ENCODE assay signal across 8 mouse cellular contexts in the genomic region with DNA sequence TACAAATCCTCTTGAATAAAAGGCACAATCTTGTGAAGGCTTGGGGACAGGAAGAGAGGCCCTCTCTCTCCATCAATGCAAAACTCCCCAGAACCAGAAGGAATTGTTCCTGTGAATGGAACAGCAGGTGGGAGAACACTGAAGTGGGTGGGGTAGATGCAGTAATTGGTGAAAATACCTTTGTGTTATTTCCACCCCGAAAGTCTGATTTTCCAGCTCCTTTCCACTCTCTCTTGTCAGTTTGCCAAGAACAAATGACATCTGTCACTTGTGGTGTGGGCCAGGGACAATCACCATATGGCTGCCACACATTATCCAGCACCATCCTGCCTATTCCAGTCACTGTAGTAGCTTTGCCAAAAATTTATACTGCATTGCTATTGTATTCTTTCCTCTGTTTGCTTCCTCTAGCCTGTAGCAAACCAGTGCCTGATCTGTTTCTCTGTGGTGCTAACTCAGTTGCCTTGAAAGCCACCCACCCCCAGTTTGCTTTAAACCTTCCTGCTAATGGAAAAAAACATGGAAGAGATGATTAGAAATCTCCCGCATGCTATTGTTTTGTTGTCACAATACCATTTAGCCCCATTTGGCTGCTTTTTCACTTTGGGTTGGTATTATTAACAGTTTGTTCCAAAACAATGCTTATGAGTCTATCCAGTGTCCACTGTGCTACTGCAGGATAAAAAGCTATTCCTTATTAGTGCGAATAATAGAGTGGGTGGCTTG. TPM values are rescaled to one million over a fixed set of nuclear protein-coding genes. Genes with fewer than 3 reads are reported as not detected.
A peak's percentile ranks its signal among the peaks of the same experiment; 100 is the strongest.
DNase-seq lines count a peak whose midpoint lies in the region; ATAC-seq and TF ChIP-seq lines count a peak whose summit lies in the region.

No protein-coding gene starts in this region.

- 44% methylated on average over 3 of the region's 3 CpGs for WGBS in heart, embryonic 10.5 days
- 24% methylated on average over 3 of the region's 3 CpGs for WGBS in hindbrain, postnatal 0 days

- no peaks in the 10 kb centered on the region for H3K9me3 ChIP-seq in heart, embryonic 10.5 days
- no peaks in the 10 kb centered on the region for H3K9me3 ChIP-seq in hindbrain, postnatal 0 days (ENCODE audit: low read length)

- no peak overlapping the region for H3K9ac ChIP-seq in hindbrain, postnatal 0 days (replicated peaks; ENCODE audit: low read length)

- no peaks in the 10 kb centered on the region for H3K4me1 ChIP-seq in heart, embryonic 10.5 days
- H3K4me1 ChIP-seq in hindbrain, postnatal 0 days (ENCODE audit: insufficient read depth, low read length) = no peaks in the 10 kb centered on the region

- peak; percentile 84 for ATAC-seq in hindbrain, postnatal 0 days
- ATAC-seq in megakaryocyte progenitor cell, adult 5-6 weeks (replicated peaks; ENCODE audit: poor library complexity) = peak; percentile 20; the same call in 1 of the 2 replicates

- H3K27me3 ChIP-seq in heart, embryonic 10.5 days (ENCODE audit: insufficient read depth, poor library complexity, severe bottlenecking) = no peaks in the 10 kb centered on the region
- H3K27me3 ChIP-seq in hindbrain, postnatal 0 days (ENCODE audit: insufficient read depth, low read length) = no peaks in the 10 kb centered on the region

- peak overlapping the region; percentile 15; the same call in 1 of the 2 replicates for H3K4me3 ChIP-seq in heart, embryonic 10.5 days
- peak overlapping the region; percentile 10; the same call in 1 of the 2 replicates for H3K4me3 ChIP-seq in hindbrain, postnatal 0 days (ENCODE audit: low read length)

- DNase-seq in heart, embryonic 10.5 days (ENCODE audit: low spot score) = no peak
- DNase-seq in heart, adult 11 months = no peak
- DNase-seq in CD4-positive, CD25-positive, alpha-beta regulatory T cell, adult 2 months (ENCODE audit: low read depth, low spot score) = peak; percentile 5
- peak; percentile 63 to 79 for DNase-seq in cerebellum, postnatal 36 days
- peak; percentile 49 for DNase-seq in hindbrain, postnatal 0 days (ENCODE audit: low spot score)
- DNase-seq in urinary bladder, adult 2 months (ENCODE audit: low spot score) = no peak
- no peak for DNase-seq in thymus, postnatal 36 days

- no peaks in the 10 kb centered on the region for H3K36me3 ChIP-seq in heart, embryonic 10.5 days
- H3K36me3 ChIP-seq in hindbrain, postnatal 0 days (ENCODE audit: insufficient read depth, low read length) = no peaks in the 10 kb centered on the region

- H3K4me2 ChIP-seq in hindbrain, postnatal 0 days (ENCODE audit: low read depth, low read length) = peak overlapping the region; percentile 45

- no peak for TF ChIP-seq CTCF in hindbrain, postnatal 0 days (IDR thresholded peaks at IDR 0.05; ENCODE audit: low read depth)

- no peak overlapping the region for H3K27ac ChIP-seq in heart, embryonic 10.5 days
- H3K27ac ChIP-seq in hindbrain, postnatal 0 days = peak overlapping the region; percentile 55; the same call in 1 of the 2 replicates

RNA-seq across cellular contexts. Expression of a gene that starts 37.9 kb away (rescaled TPM):
- not detected in 2 replicates for polyA plus RNA-seq in heart, embryonic 10.5 days (2016; fragmentation: Nextera tagmentation; extraction: Ambion mirVana)
- total RNA-seq in hindbrain, postnatal 0 days (2014; rRNA removed) = 0.84 TPM in 1 of 2 replicates, not detected in the other
- 4.8 and 6.0 TPM in 2 replicates for polyA plus RNA-seq in hindbrain, postnatal 0 days (2015; fragmentation: Nextera tagmentation; extraction: Ambion mirVana)
- total RNA-seq in megakaryocyte progenitor cell, adult 5-6 weeks (2015) = not detected in 2 replicates
- not detected in 2 replicates for total RNA-seq in megakaryocyte progenitor cell, adult 5-6 weeks (2017)
- polyA plus RNA-seq in urinary bladder, adult 2 months (2012; rRNA removed) = 0.23 and 0.29 TPM in 2 replicates

RNA-seq across cellular contexts. Expression of a gene that starts 50.7 kb away (rescaled TPM):
- not detected in 2 replicates for polyA plus RNA-seq in heart, embryonic 10.5 days (2016; fragmentation: Nextera tagmentation; extraction: Ambion mirVana)
- not detected in 2 replicates for total RNA-seq in hindbrain, postnatal 0 days (2014; rRNA removed)
- polyA plus RNA-seq in hindbrain, postnatal 0 days (2015; fragmentation: Nextera tagmentation; extraction: Ambion mirVana) = 0.13 TPM in 1 of 2 replicates, not detected in the other
- total RNA-seq in megakaryocyte progenitor cell, adult 5-6 weeks (2015) = not detected in 2 replicates
- not detected in 2 replicates for total RNA-seq in megakaryocyte progenitor cell, adult 5-6 weeks (2017)
- polyA plus RNA-seq in urinary bladder, adult 2 months (2012; rRNA removed) = 0.03 TPM in 1 of 2 replicates, not detected in the other

Comparison
In these comparisons a context has a peak if more than half of its experiments do, and no peak if none do; other contexts are left out.
1. DNase-seq: peak in CD4-positive, CD25-positive, alpha-beta regulatory T cell, adult 2 months (single experiment), cerebellum, postnatal 36 days (2 of 2) and hindbrain, postnatal 0 days (single experiment); none in heart, embryonic 10.5 days (single experiment), heart, adult 11 months (single experiment), urinary bladder, adult 2 months (single experiment) and thymus, postnatal 36 days (0 of 2).